Mouse (Mus musculus) heart, postnatal 0 days (tissue): ENCODE results near the gene 1700113H08Rik.
A peak's percentile ranks its signal among the peaks of the same experiment; 100 is the strongest.

Experiments
- CTCF ChIP-seq: IDR thresholded peaks from 2 replicates; pipeline ENCODE4 v1.5.1; 2016; ENCODE audit warnings: antibody characterized with exemption, control low read depth, low read depth
- EP300 ChIP-seq: IDR thresholded peaks from 2 replicates; pipeline ENCODE4 v1.6.1; 2016; ENCODE audit warnings: antibody characterized with exemption, low read depth

GRCm38 (mm10) chr10:87057500-87058250 lies at the start of gene 1700113H08Rik:
- peak; percentile 49 for TF ChIP-seq CTCF
- no peak for TF ChIP-seq EP300
